Mouse (Mus musculus) cerebellum, adult 11-12 months (tissue): ENCODE measurements around the gene Exoc6.

Experiments
- DNase-seq: peaks from one replicate; pipeline ENCODE4 v3.0.0; 2022

Gene Exoc6

GRCm38 (mm10) chr19:37695762-37696602 lies 145.8 kb downstream of the Exoc6 start:
- DNase-seq = no peak

GRCm38 (mm10) chr19:37696603-37697334 lies 146.6 kb downstream of the Exoc6 start:
- DNase-seq = no peak

GRCm38 (mm10) chr19:37697335-37697636 lies 147.1 kb downstream of the Exoc6 start:
- DNase-seq = no peak

GRCm38 (mm10) chr19:37697651-37698272 lies 147.5 kb downstream of the Exoc6 start, which contains the start of gene Cyp26a1:
Cyp26a1 (plus strand) TSS chr19:37697798.
- DNase-seq = no peak

GRCm38 (mm10) chr19:37698273-37699160 lies 148.3 kb downstream of the Exoc6 start:
- DNase-seq = no peak

- no peak for DNase-seq
Measured at GRCm38 (mm10) chr19:37699711-37700110, 149.5 kb downstream of the Exoc6 start.

GRCm38 (mm10) chr19:37702377-37703076 lies 152.3 kb downstream of the Exoc6 start:
- DNase-seq = no peak

- DNase-seq = no peak
Measured at GRCm38 (mm10) chr19:37703902-37704509, 153.8 kb downstream of the Exoc6 start.

- DNase-seq = no peak
Measured at GRCm38 (mm10) chr19:37705722-37706121, 155.5 kb downstream of the Exoc6 start.

GRCm38 (mm10) chr19:37714681-37715080 lies 164.5 kb downstream of the Exoc6 start:
- no peak for DNase-seq

GRCm38 (mm10) chr19:37715980-37716379 lies 165.8 kb downstream of the Exoc6 start:
- no peak for DNase-seq

GRCm38 (mm10) chr19:37716524-37717175 lies 166.4 kb downstream of the Exoc6 start:
- DNase-seq = no peak

- DNase-seq = no peak
Measured at GRCm38 (mm10) chr19:37719166-37719565, 168.9 kb downstream of the Exoc6 start.

- DNase-seq = no peak
Measured at GRCm38 (mm10) chr19:37724591-37724990, 174.4 kb downstream of the Exoc6 start.

- DNase-seq = peak; percentile 18
Measured at GRCm38 (mm10) chr19:37726585-37726984, 176.4 kb downstream of the Exoc6 start.

- no peak for DNase-seq
Measured at GRCm38 (mm10) chr19:37727366-37727765, 177.1 kb downstream of the Exoc6 start.
